ENCODE assay signal across 8 mouse cellular contexts in the genomic region with DNA sequence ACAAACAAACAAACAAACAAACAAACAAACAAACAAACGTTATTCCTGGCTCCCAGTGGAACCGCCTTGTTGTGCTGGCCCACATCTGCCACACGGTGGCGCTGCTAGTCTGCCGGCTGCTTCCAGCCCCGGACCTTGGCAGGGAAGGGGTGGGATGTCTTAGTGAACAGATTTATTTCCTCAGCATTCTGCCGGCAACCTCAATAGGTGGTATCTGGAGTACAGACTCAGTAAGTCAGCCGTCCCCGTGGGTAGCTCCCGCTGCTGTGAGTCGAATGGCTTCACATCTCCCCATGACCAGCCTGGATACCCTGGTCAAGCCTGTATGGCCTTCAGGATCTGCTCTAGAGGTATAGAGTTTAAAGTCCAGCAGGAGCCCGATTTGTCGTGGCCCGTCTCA. TPM values are rescaled to one million over a fixed set of nuclear protein-coding genes. Genes with fewer than 3 reads are reported as not detected.
A peak's percentile ranks its signal among the peaks of the same experiment; 100 is the strongest.
DNase-seq lines count a peak whose midpoint lies in the region; ATAC-seq and TF ChIP-seq lines count a peak whose summit lies in the region.

No protein-coding gene starts in this region.

- whole genome bisulfite sequencing in bone marrow, adult 2 months, result 14% methylated on average over 14 of the region's 14 CpGs
- 4% methylated on average over 14 of the region's 14 CpGs for WGBS in embryonic facial prominence, embryonic 13.5 days
- 9% methylated on average over 14 of the region's 14 CpGs for WGBS in heart, embryonic 14.5 days
- WGBS in liver, embryonic 14.5 days (ENCODE audit: insufficient replicate concordance), result 11% methylated on average over 14 of the region's 14 CpGs
- 6% methylated on average over 14 of the region's 14 CpGs for WGBS in neural tube, embryonic 13.5 days

- H3K4me2 ChIP-seq in embryonic facial prominence, embryonic 13.5 days, result peak overlapping the region; percentile 67
- H3K4me2 ChIP-seq in heart, embryonic 14.5 days (ENCODE audit: low read length), result peak overlapping the region; percentile 58
- no peak overlapping the region for H3K4me2 ChIP-seq in liver, embryonic 14.5 days (ENCODE audit: low read depth)
- H3K4me2 ChIP-seq in neural tube, embryonic 13.5 days, result peak overlapping the region; percentile 54

- no peak overlapping the region for H3K4me3 ChIP-seq in bone marrow, adult 2 months (replicated peaks; ENCODE audit: control insufficient read depth, low read depth, low read length)
- peak overlapping the region; percentile 32 for H3K4me3 ChIP-seq in embryonic facial prominence, embryonic 13.5 days
- H3K4me3 ChIP-seq in heart, embryonic 14.5 days (ENCODE audit: control insufficient read depth in 1 of 2, insufficient read depth in 1 of 2, low read depth in 1 of 2, low read length in 2 of 2), result peak overlapping the region; percentile 1 to 8; a peak in 2 of 4 replicates
- H3K4me3 ChIP-seq in liver, embryonic 14.5 days (ENCODE audit: insufficient read depth in 1 of 2, low read depth in 2 of 2, low read length in 2 of 2), result no peak overlapping the region
- peak overlapping the region; percentile 22 for H3K4me3 ChIP-seq in neural tube, embryonic 13.5 days

- no peak overlapping the region for H3K27ac ChIP-seq in bone marrow, adult 2 months (ENCODE audit: control insufficient read depth, insufficient read depth, low read depth, low read length, poor library complexity)
- peak overlapping the region; percentile 16; the same call in 1 of the 2 replicates for H3K27ac ChIP-seq in embryonic facial prominence, embryonic 13.5 days
- H3K27ac ChIP-seq in heart, embryonic 14.5 days (replicated peaks in 1 of 2; ENCODE audit: control insufficient read depth in 1 of 2, insufficient read depth in 1 of 2, low read depth in 2 of 2, low read length in 2 of 2), result peak overlapping the region in 1 of 2 experiments; percentile 24; a peak in 1 of 4 replicates
- H3K27ac ChIP-seq in liver, embryonic 14.5 days, result no peak overlapping the region
- H3K27ac ChIP-seq in neural tube, embryonic 13.5 days (replicated peaks), result no peak overlapping the region

- no peaks in the 10 kb centered on the region; the same call in 1 of the 2 replicates for H3K27me3 ChIP-seq in embryonic facial prominence, embryonic 13.5 days
- H3K27me3 ChIP-seq in heart, embryonic 14.5 days (ENCODE audit: control insufficient read depth, insufficient read depth, low read length), result no peaks in the 10 kb centered on the region
- H3K27me3 ChIP-seq in liver, embryonic 14.5 days (ENCODE audit: control insufficient read depth, insufficient read depth, low read length), result no peaks in the 10 kb centered on the region
- no peaks in the 10 kb centered on the region for H3K27me3 ChIP-seq in neural tube, embryonic 13.5 days

- peak; percentile 92 for TF ChIP-seq CTCF in bone marrow, adult 2 months (IDR thresholded peaks at IDR 0.05; ENCODE audit: control insufficient read depth, insufficient read depth, low read length)
- TF ChIP-seq CTCF in liver, embryonic 14.5 days (IDR thresholded peaks at IDR 0.05; ENCODE audit: low read depth), result peak; percentile 95

- H3K36me3 ChIP-seq in embryonic facial prominence, embryonic 13.5 days, result no peaks in the 10 kb centered on the region
- no peaks in the 10 kb centered on the region for H3K36me3 ChIP-seq in heart, embryonic 14.5 days (ENCODE audit: control insufficient read depth, insufficient read depth, low read length)
- no peaks in the 10 kb centered on the region for H3K36me3 ChIP-seq in liver, embryonic 14.5 days (replicated peaks; ENCODE audit: control insufficient read depth, insufficient read depth, low read depth)
- no peaks in the 10 kb centered on the region for H3K36me3 ChIP-seq in neural tube, embryonic 13.5 days

- ATAC-seq in embryonic facial prominence, embryonic 13.5 days (ENCODE audit: insufficient number of reproducible peaks, insufficient read depth, low FRiP score, low TSS enrichment, low read depth), result peak; percentile 60; the same call in 1 of the 2 replicates
- ATAC-seq in heart, embryonic 14.5 days (ENCODE audit: insufficient number of reproducible peaks, insufficient read depth, low FRiP score, low read depth), result no peak
- ATAC-seq in liver, embryonic 14.5 days (ENCODE audit: insufficient read depth), result no peak
- peak; percentile 87 for ATAC-seq in neural tube, embryonic 13.5 days (ENCODE audit: low read depth)

- H3K4me1 ChIP-seq in bone marrow, adult 2 months (ENCODE audit: control insufficient read depth, insufficient read depth, low read length), result no peaks in the 10 kb centered on the region
- H3K4me1 ChIP-seq in embryonic facial prominence, embryonic 13.5 days, result peaks cover 10% of the 10 kb centered on the region
- peaks cover 34 to 35% of the 10 kb centered on the region in 2 experiments for H3K4me1 ChIP-seq in heart, embryonic 14.5 days (ENCODE audit: control insufficient read depth in 2 of 2, insufficient read depth in 2 of 2, low read length in 2 of 2)
- H3K4me1 ChIP-seq in liver, embryonic 14.5 days (replicated peaks; ENCODE audit: control insufficient read depth in 2 of 2, insufficient read depth in 2 of 2, low read length in 1 of 2), result peaks cover 0 to 8% of the 10 kb centered on the region in 2 experiments; a peak in 1 of 4 replicates
- peaks cover 7% of the 10 kb centered on the region for H3K4me1 ChIP-seq in neural tube, embryonic 13.5 days (replicated peaks)

- peak; percentile 67 to 68 for DNase-seq in B cell, adult 2 months
- peak; percentile 83 for DNase-seq in kidney, postnatal 10 days
- DNase-seq in liver, embryonic 14.5 days (ENCODE audit: low read depth in 3 of 3, low spot score in 3 of 3), result no peak
- DNase-seq in thymus, postnatal 10 days (ENCODE audit: low spot score in 2 of 2), result peak; percentile 6 to 64

- 0 out of 2 replicates have a peak overlapping the region, but pooled peaks have one; percentile 51 for H3K9ac ChIP-seq in embryonic facial prominence, embryonic 13.5 days
- H3K9ac ChIP-seq in heart, embryonic 14.5 days (ENCODE audit: low read length), result peak overlapping the region; percentile 31; the same call in 1 of the 2 replicates
- H3K9ac ChIP-seq in liver, embryonic 14.5 days (replicated peaks), result no peak overlapping the region
- peak overlapping the region; percentile 54 for H3K9ac ChIP-seq in neural tube, embryonic 13.5 days

- TF ChIP-seq POLR2A in bone marrow, adult 2 months (IDR thresholded peaks at IDR 0.05; ENCODE audit: borderline replicate concordance, control insufficient read depth, low read depth, low read length), result 0 out of 2 replicates have a peak, but pooled peaks have one; percentile 13

- H3K9me3 ChIP-seq in embryonic facial prominence, embryonic 13.5 days, result no peaks in the 10 kb centered on the region
- no peaks in the 10 kb centered on the region for H3K9me3 ChIP-seq in heart, embryonic 14.5 days (ENCODE audit: control insufficient read depth, low read length)
- H3K9me3 ChIP-seq in liver, embryonic 14.5 days (ENCODE audit: control insufficient read depth, low read length), result no peaks in the 10 kb centered on the region
- no peaks in the 10 kb centered on the region for H3K9me3 ChIP-seq in neural tube, embryonic 13.5 days

- no peak for TF ChIP-seq EP300 in liver, embryonic 14.5 days (IDR thresholded peaks at IDR 0.05; ENCODE audit: low read depth)

RNA-seq across cellular contexts. Expression of a gene that starts 13.3 kb away (rescaled TPM):
- 6.0 and 9.8 TPM in 2 replicates for polyA plus RNA-seq in bone marrow, adult 2 months (2011; ENCODE audit: insufficient read depth, insufficient read length, low replicate concordance, missing spikeins)
- polyA plus RNA-seq in embryonic facial prominence, embryonic 13.5 days (2015; fragmentation: Nextera tagmentation; extraction: Ambion mirVana), result 53.2 and 54.5 TPM in 2 replicates
- 46.6 and 49.8 TPM in 2 replicates for polyA plus RNA-seq in heart, embryonic 14.5 days (2014; fragmentation: Nextera tagmentation; extraction: Ambion mirVana)
- polyA plus RNA-seq in liver, embryonic 14.5 days (2012; rRNA removed), result 3.9 and 4.0 TPM in 2 replicates
- polyA plus RNA-seq in liver, embryonic 14.5 days (2014; fragmentation: Nextera tagmentation; extraction: Ambion mirVana), result 3.2 and 3.6 TPM in 2 replicates
- 55.4 and 67.4 TPM in 2 replicates for polyA plus RNA-seq in neural tube, embryonic 13.5 days (2015; fragmentation: Nextera tagmentation; extraction: Ambion mirVana)

Comparison
In these comparisons a context has a peak if more than half of its experiments do, and no peak if none do; other contexts are left out.
1. DNase-seq: peak in B cell, adult 2 months (2 of 2), kidney, postnatal 10 days (single experiment) and thymus, postnatal 10 days (2 of 2); none in liver, embryonic 14.5 days (0 of 3).
2. H3K4me3 ChIP-seq: peak in embryonic facial prominence, embryonic 13.5 days (single experiment), heart, embryonic 14.5 days (2 of 2) and neural tube, embryonic 13.5 days (single experiment); none in bone marrow, adult 2 months (single experiment) and liver, embryonic 14.5 days (0 of 2).
3. ATAC-seq: peak in embryonic facial prominence, embryonic 13.5 days (single experiment) and neural tube, embryonic 13.5 days (single experiment); none in heart, embryonic 14.5 days (single experiment) and liver, embryonic 14.5 days (single experiment).